Mouse (Mus musculus) heart, embryonic 11.5 days (tissue): Measurements from ENCODE around the gene Olfr1238. TPM values are rescaled to one million over a fixed set of nuclear protein-coding genes. Genes with fewer than 3 reads are reported as not detected.

ENCODE experiments used
- ATAC-seq: fragments of 200-750 bp; cut with Nextera tagmentation; replicated peaks from 2 replicates; pipeline ENCODE4 v1.8.0; 2017; ENCODE audit warnings: moderate library complexity; ENCODE audit not compliant: insufficient number of reproducible peaks, low FRiP score, low TSS enrichment
- H3K27ac ChIP-seq: fragments of 300-500 bp; sonication (generic); 2 replicates; pipeline ENCODE4 v1.5.1; 2014; ENCODE audit warnings: mild to moderate bottlenecking, low read depth, low read length
- H3K27me3 ChIP-seq: fragments of 300-500 bp; sonication (generic); 2 replicates; pipeline ENCODE4 v1.6.1; 2014; ENCODE audit warnings: mild to moderate bottlenecking, low read length, mixed read lengths; ENCODE audit not compliant: control insufficient read depth, insufficient read depth
- H3K36me3 ChIP-seq: fragments of 300-500 bp; sonication (generic); 2 replicates; pipeline ENCODE4 v1.6.1; 2014; ENCODE audit warnings: mild to moderate bottlenecking, low read length, moderate library complexity, mixed read lengths; ENCODE audit not compliant: control insufficient read depth, insufficient read depth
- H3K4me1 ChIP-seq: fragments of 300-500 bp; sonication (generic); 2 replicates; pipeline ENCODE4 v1.6.1; 2014; ENCODE audit warnings: low read length; ENCODE audit not compliant: control insufficient read depth, insufficient read depth
- H3K4me2 ChIP-seq: fragments of 300-500 bp; sonication (generic); 2 replicates; pipeline ENCODE4 v1.6.1; 2014; ENCODE audit warnings: mild to moderate bottlenecking, moderate library complexity
- H3K4me3 ChIP-seq: fragments of 300-500 bp; sonication (generic); 2 replicates; pipeline ENCODE4 v1.5.1; 2014; ENCODE audit warnings: low read depth, low read length
- H3K9ac ChIP-seq: fragments of 300-500 bp; sonication (generic); 2 replicates; pipeline ENCODE4 v1.6.1; 2014; ENCODE audit warnings: mild to moderate bottlenecking, low read depth, low read length, moderate library complexity
- H3K9me3 ChIP-seq: fragments of 300-500 bp; sonication (generic); replicated peaks from 2 replicates; pipeline ENCODE4 v1.6.1; 2016; ENCODE audit warnings: low read length; ENCODE audit not compliant: control insufficient read depth
- WGBS: fragments of 180-500 bp; shearing (Covaris S2); extraction: QIAGEN DNeasy Blood & Tissue Kit; methylation state at CpG from one replicate; pipeline ENCODE4 v1.1.7; 2014; ENCODE audit not compliant: insufficient replicate concordance; 5-methylcytosine and 5-hydroxymethylcytosine counted together
- polyA plus RNA-seq: library from polyadenylated mRNA; unstranded; fragments of >200 nt; fragmentation: Nextera tagmentation; extraction: Ambion mirVana; gene quantifications from 2 replicates; pipeline ENCODE4 v1.2.1, GENCODE M21; 2014

Olfr1238 gene
- not detected in 2 replicates for polyA plus RNA-seq

DNA sequence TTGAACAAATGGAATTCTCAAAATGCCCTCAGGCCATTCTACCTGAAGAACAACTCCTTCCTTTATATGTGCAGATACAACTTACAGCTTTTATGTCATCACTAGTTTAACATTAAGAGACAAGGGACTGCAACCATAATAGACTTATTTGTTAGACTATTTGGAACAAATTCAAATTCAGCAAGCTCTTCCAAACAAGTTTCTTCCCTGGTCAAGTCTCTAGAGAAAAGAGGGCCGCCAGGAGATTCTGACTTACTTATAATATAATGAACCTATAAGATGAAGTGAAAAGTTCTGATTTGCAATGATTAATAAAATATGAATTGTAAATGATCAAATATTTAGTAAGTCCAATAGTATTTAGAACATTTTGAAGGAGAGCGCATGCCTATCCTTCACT, at the start of gene Olfr1238:
Olfr1238 (minus strand) TSS at position 101 of the 400 bp plus-strand sequence.
- 84% methylated on average over 2 of the region's 2 CpGs for WGBS

DNA sequence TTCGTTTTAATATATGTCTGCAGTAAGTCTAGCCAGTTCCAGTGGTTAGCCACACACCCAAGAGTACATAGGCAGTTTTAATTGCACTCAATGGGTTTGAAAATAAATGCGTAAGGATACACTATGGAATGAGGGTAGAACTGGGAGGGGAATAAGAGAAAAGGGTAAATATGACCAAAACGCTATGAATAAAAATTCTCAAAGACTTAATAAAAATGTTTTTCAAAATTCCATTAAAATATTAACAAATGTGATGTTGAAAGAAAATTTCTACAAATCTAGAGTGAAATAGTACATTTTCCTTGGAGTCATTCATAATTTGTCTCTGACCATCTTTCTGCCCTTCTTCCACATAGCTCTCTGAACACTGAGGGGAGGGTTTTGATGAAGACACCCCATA, 33.4 kb upstream of the Olfr1238 start, which contains the start of gene Olfr1240:
Olfr1240 (minus strand) TSS at position 101 of the 400 bp plus-strand sequence.
- H3K27ac ChIP-seq = no peak within 1 kb of the TSS
- no peaks in the 10 kb centered on the region for H3K9me3 ChIP-seq
- no peak within 1 kb of the TSS for H3K9ac ChIP-seq
- H3K4me2 ChIP-seq = no peak within 1 kb of the TSS
- WGBS = 78% methylated on average over 3 of the region's 3 CpGs
- H3K27me3 ChIP-seq = no peaks in the 10 kb centered on the region
- H3K4me3 ChIP-seq = no peak within 1 kb of the TSS
- ATAC-seq = no peak
- no peaks in the 10 kb centered on the region for H3K36me3 ChIP-seq
- no peaks in the 10 kb centered on the region for H3K4me1 ChIP-seq

More for the DNA sequence above, at the start of gene Olfr1238:
- Histone ChIP-seq H3K27me3 (no peaks in the 10 kb centered on the region), H3K4me1 (no peaks in the 10 kb centered on the region), H3K36me3 (no peaks in the 10 kb centered on the region), H3K4me3 (no peak within 1 kb of the TSS), H3K9me3 (no peaks in the 10 kb centered on the region), H3K27ac (no peak within 1 kb of the TSS), H3K4me2 (no peak within 1 kb of the TSS), H3K9ac (no peak within 1 kb of the TSS)
- no peak for ATAC-seq

DNA sequence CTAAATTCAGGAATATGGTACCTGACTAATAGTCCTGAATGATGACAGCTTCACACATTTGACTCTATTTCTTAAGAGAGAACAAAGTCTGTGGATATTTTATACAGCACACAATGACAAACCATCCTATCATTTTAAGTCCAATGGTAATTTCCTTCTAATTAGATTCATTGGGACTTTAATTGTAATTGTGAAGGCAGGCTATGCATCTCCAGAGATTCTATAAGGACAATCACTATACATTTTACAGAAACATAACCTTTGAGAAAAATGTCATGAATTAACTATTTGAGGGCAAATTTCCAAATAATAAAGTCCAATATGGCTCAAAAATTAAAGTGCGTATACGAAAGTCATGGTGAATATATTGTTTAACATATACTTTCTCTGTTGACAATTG, 10.8 kb upstream of the Olfr1238 start, which contains the start of gene Olfr1239:
Olfr1239 (minus strand) TSS at position 101 of the 400 bp plus-strand sequence.
- no peaks in the 10 kb centered on the region for H3K9me3 ChIP-seq
- no peak within 1 kb of the TSS for H3K4me3 ChIP-seq
- WGBS = 91% methylated on average over 2 of the region's 2 CpGs
- H3K36me3 ChIP-seq = no peaks in the 10 kb centered on the region
- ATAC-seq = no peak
- H3K4me2 ChIP-seq = no peak within 1 kb of the TSS
- no peak within 1 kb of the TSS for H3K9ac ChIP-seq
- no peaks in the 10 kb centered on the region for H3K27me3 ChIP-seq
- no peak within 1 kb of the TSS for H3K27ac ChIP-seq
- H3K4me1 ChIP-seq = no peaks in the 10 kb centered on the region

DNA sequence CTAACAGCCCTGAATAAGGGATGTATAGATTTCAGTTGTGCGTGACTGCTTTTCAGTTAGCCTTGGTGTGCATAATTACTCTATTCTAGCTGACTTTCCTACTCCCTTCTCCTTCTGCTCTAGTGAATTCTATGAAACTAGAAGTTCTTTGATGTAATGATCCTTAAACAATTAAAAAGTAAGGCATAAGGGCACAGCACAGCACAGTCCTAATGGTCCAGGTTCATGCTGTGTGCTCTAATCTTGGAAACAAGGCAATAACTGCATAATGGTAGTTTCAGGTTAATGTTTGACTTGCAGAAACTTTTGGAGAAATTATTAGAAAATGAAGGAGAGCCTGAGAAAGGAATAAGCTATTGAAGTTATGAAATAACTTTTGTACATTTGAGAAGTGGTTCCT, 5.1 kb upstream of the Olfr1238 start:
- Histone ChIP-seq H3K4me2 (no peak overlapping the region), H3K4me3 (no peak overlapping the region), H3K27me3 (no peaks in the 10 kb centered on the region), H3K9me3 (no peaks in the 10 kb centered on the region), H3K9ac (no peak overlapping the region), H3K27ac (no peak overlapping the region), H3K4me1 (no peaks in the 10 kb centered on the region), H3K36me3 (no peaks in the 10 kb centered on the region)
- no peak for ATAC-seq
- WGBS = 86% methylated on average over 1 of the region's 1 CpGs

DNA sequence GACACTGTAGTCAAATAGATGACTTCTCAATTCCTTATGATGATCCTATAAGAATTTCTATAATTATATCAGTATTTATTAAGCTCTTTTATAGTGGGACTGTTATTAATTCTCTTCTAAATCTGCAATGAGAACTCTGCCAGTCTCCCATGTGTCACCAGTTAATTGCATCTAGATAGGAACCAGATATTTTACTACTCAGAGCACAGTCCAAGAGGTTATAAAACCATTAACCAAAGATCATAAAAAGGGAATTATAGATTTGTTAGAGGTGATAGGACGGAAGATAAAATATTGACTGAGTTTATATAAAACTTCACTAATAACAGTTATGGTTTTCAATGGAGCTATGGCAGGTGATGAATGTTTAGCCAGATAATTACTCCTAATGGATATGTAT, 8.6 kb downstream of the Olfr1238 start:
- Histone ChIP-seq H3K36me3 (no peaks in the 10 kb centered on the region), H3K4me3 (no peak overlapping the region), H3K4me1 (no peaks in the 10 kb centered on the region), H3K4me2 (no peak overlapping the region), H3K9ac (no peak overlapping the region), H3K9me3 (no peaks in the 10 kb centered on the region), H3K27me3 (no peaks in the 10 kb centered on the region), H3K27ac (no peak overlapping the region)
- ATAC-seq = no peak
- WGBS = 86% methylated on average over 1 of the region's 1 CpGs

DNA sequence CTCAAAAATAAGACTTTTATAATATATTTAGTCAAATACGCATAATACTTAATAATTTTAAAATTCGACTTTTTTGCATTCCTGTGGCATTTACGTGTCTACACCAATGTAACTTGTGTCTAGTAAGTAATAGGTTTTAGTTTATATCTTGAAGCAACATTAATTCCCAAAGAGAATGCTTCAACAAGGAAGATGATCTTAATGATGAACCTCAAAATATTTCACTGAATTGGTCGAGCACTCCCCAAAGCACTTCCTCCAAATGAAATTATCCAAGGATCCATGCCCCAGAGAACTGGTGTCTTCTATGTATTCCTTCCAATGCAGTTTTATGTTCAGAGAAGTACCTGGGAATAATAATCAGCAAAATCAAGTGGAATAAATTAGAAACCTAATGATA, 44.7 kb downstream of the Olfr1238 start, which contains the start of gene Olfr1234:
Olfr1234 (minus strand) TSS at position 101 of the 400 bp plus-strand sequence.
- Histone ChIP-seq H3K36me3 (no peaks in the 10 kb centered on the region), H3K9ac (no peak within 1 kb of the TSS), H3K9me3 (no peaks in the 10 kb centered on the region), H3K4me2 (no peak within 1 kb of the TSS), H3K27me3 (no peaks in the 10 kb centered on the region), H3K4me1 (no peaks in the 10 kb centered on the region), H3K27ac (no peak within 1 kb of the TSS), H3K4me3 (no peak within 1 kb of the TSS)
- WGBS = 70% methylated on average over 4 of the region's 4 CpGs
- no peak for ATAC-seq

Other genes with a start within 250 kb of the Olfr1238 start
- not detected in 2 replicates for gene Olfr1224-ps1, start 245.6 kb downstream of the Olfr1238 start, polyA plus RNA-seq
- gene Olfr1225, start 235.0 kb downstream of the Olfr1238 start, polyA plus RNA-seq = not detected in 2 replicates
- not detected in 2 replicates for gene Olfr1226, start 209.6 kb downstream of the Olfr1238 start, polyA plus RNA-seq
- gene Olfr1228, start 155.6 kb downstream of the Olfr1238 start, polyA plus RNA-seq = not detected in 2 replicates
- not detected in 2 replicates for gene Olfr1229, start 121.7 kb downstream of the Olfr1238 start, polyA plus RNA-seq
- gene Olfr1230, start 112.4 kb downstream of the Olfr1238 start, polyA plus RNA-seq = not detected in 2 replicates
- gene Olfr1231, start 102.6 kb downstream of the Olfr1238 start, polyA plus RNA-seq = not detected in 2 replicates
- gene Olfr1232, start 80.0 kb downstream of the Olfr1238 start, polyA plus RNA-seq = not detected in 2 replicates
- gene Olfr1233, start 67.3 kb downstream of the Olfr1238 start, polyA plus RNA-seq = not detected in 2 replicates
- gene Olfr1234, start 44.8 kb downstream of the Olfr1238 start, polyA plus RNA-seq = not detected in 2 replicates
- gene Olfr1239, start 10.7 kb upstream of the Olfr1238 start, polyA plus RNA-seq = not detected in 2 replicates
- gene Olfr1240, start 33.3 kb upstream of the Olfr1238 start, polyA plus RNA-seq = not detected in 2 replicates
- gene Olfr1241, start 77.5 kb upstream of the Olfr1238 start, polyA plus RNA-seq = not detected in 2 replicates
- gene Olfr1242, start 88.7 kb upstream of the Olfr1238 start, polyA plus RNA-seq = not detected in 2 replicates
- not detected in 2 replicates for gene Olfr1243, start 121.8 kb upstream of the Olfr1238 start, polyA plus RNA-seq
- gene Olfr1245, start 168.8 kb upstream of the Olfr1238 start, polyA plus RNA-seq = not detected in 2 replicates
- not detected in 2 replicates for gene Olfr1246, start 183.5 kb upstream of the Olfr1238 start, polyA plus RNA-seq
- gene Olfr1247, start 204.5 kb upstream of the Olfr1238 start, polyA plus RNA-seq = not detected in 2 replicates
- gene Olfr1248, start 208.6 kb upstream of the Olfr1238 start, polyA plus RNA-seq = not detected in 2 replicates
- gene Olfr1249, start 225.3 kb upstream of the Olfr1238 start, polyA plus RNA-seq = not detected in 2 replicates